Mouse (Mus musculus) layer of hippocampus, adult 2 months (tissue): Measurements from ENCODE around the gene Slc9a9. TPM values are rescaled to one million over a fixed set of nuclear protein-coding genes. Genes with fewer than 3 reads are reported as not detected.

Source experiments
- DNase-seq, 2 experiments: peaks; one replicate each; pipeline ENCODE4 v3.0.0; 2022; ENCODE audit warnings: low spot score in 2 of 2
- H3K27ac ChIP-seq: fragments of 200-600 bp; 2 replicates; pipeline ENCODE4 v1.8.1; 2022
- H3K4me3 ChIP-seq: fragments of 200-600 bp; 2 replicates; pipeline ENCODE4 v1.8.1; 2022; ENCODE audit warnings: mild to moderate bottlenecking
- CTCF ChIP-seq: fragments of 200-600 bp; conservative IDR thresholded peaks from 2 replicates; pipeline ENCODE4 v1.8.1; 2022; ENCODE audit warnings: antibody characterized with exemption, mild to moderate bottlenecking, moderate library complexity
- total RNA-seq, 2 experiments: library from RNA; stranded (reverse); gene quantifications; 2 replicates each; pipeline ENCODE4 v1.2.3; 2021

Slc9a9 gene
- total RNA-seq, 2 experiments from 2014 or later, result 18.3 to 19.4 TPM

DNA sequence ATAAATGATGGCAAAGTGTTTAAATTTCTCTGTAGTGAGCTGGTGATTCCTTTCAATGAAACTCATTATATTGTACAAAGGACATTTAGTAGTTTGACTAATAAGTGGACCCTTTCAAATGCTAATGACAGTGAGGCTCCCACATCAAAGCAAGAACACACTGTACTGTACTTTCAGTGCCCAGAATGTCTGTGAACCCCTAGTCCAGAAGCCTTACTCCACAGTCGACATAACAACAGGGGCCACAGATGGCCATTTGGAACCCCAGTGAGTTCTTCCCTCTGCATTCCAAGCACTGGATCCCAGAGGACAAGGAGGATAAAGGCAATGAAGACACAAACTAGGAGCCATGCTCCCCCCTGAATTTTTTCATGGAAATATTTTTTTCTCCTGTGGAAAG lies 299.4 kb downstream of the Slc9a9 start:
- TF ChIP-seq CTCF, result no peak
- peak overlapping the region; percentile 81 for H3K27ac ChIP-seq
- DNase-seq, result no peak
- H3K4me3 ChIP-seq, result no peak overlapping the region

DNA sequence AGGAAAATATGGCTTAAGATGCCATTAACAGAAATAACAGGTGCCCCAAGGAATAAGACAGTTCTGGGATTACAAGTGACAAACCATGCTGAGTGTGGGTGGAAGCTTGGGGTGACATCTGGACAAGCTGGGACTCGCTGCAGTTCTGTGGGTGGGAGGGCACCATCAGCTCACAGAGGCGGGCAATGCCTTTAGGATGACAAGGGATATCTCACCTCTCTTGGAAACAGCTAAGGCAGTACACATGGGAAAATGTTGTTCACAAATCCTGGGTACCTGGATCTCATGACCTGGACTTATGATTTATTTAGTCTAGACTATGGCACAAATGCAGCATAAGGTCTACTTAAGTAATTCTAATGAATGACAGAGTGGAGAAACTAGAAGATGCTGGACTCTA lies 302.3 kb downstream of the Slc9a9 start:
- peak; percentile 26 to 37 for DNase-seq
- no peak for TF ChIP-seq CTCF
- H3K27ac ChIP-seq, result peak overlapping the region; percentile 33; the same call in 1 of the 2 replicates
- no peak overlapping the region for H3K4me3 ChIP-seq

DNA sequence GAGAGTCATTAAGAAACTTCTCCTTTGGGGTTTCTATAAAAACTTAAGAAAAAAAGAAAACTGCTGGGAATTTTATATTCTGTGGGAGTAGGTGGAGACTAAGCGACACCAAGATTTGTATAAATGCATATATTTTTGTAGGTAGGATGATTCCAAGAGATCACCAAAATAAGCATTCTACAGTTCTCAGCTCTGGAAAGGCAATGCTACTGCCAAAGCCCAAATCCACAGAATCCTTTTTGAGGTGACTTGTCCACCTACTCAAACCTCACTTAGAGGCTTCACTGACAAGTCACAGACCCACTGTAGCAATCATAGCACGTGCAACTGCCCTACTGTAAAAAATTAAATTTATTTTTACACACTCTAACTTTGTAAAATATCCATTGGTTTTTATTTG lies 303.0 kb downstream of the Slc9a9 start:
- Histone ChIP-seq H3K4me3 (no peak overlapping the region), H3K27ac (no peak overlapping the region; the same call in 1 of the 2 replicates)
- no peak for TF ChIP-seq CTCF
- DNase-seq, result no peak

DNA sequence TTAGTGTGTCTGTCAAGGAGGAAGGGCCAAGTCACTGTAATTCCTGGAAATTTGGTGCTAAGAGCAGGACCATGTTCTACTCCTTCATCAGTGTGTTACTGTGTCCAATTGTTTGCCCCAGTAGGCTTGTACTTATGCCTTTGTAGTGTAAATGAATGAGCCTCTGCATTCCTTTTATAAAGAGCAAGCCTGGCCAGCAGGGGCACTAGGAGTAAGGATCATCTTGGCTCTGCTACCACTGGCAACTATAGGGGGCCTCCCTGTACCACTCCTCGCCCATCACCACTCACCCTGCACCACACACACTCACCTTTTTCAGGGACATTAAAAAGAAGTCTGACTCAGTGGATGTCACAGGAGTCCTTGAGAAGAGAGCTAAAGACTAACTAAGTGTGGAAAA lies 306.5 kb downstream of the Slc9a9 start:
- no peak for DNase-seq
- H3K4me3 ChIP-seq, result no peak overlapping the region
- no peak for TF ChIP-seq CTCF
- H3K27ac ChIP-seq, result no peak overlapping the region

DNA sequence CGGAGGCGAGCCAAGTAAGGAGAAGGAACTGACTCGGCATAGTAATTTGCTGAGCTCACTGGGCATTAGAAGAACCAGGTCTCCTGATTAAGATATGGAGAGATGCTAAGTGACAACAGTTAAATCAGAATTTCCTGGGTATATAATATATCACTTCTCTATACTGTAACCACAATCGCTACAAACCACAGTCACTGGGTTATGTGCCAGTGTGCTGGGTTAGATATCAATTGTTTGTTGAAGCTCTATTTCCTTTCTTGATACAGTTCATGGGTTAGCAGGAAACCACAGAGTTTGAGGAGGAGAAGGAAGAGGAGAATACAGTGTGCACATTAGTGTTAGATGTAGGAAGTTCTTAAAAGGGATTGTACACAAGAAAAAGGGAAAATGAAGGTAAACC lies 323.9 kb downstream of the Slc9a9 start:
- no peak for TF ChIP-seq CTCF
- no peak for DNase-seq
- Histone ChIP-seq H3K27ac (no peak overlapping the region), H3K4me3 (no peak overlapping the region)

DNA sequence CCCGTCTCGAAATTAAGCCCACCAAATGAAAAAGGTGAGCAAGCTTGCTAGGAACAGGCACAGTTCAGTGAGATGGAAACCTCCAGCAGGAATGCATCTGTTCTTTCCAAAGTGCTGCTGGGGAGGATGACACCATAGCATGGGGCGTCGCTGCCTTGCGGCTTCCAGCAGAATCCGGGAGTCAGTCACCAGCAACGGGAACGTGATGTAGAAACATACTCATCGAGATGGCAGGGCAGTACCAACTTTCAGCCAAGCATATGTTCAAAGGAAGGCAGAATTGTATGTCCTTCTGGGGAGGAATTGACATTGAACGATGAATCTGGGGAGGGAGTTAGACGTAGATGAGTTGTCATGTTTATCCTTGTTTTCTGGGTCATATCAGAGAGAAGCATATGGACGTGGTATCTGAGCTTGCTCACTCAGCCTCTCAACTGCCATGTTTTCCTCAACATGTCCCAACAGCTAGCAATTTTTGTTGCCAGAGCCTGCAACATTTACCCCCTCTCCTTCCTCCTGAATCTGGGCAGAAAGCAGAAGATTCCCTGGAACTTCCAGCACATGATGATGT lies 350.5 kb downstream of the Slc9a9 start:
- TF ChIP-seq CTCF, result no peak
- DNase-seq, result peak in 1 of 2 experiments; percentile 2
- H3K4me3 ChIP-seq, result no peak overlapping the region
- no peak overlapping the region for H3K27ac ChIP-seq

DNA sequence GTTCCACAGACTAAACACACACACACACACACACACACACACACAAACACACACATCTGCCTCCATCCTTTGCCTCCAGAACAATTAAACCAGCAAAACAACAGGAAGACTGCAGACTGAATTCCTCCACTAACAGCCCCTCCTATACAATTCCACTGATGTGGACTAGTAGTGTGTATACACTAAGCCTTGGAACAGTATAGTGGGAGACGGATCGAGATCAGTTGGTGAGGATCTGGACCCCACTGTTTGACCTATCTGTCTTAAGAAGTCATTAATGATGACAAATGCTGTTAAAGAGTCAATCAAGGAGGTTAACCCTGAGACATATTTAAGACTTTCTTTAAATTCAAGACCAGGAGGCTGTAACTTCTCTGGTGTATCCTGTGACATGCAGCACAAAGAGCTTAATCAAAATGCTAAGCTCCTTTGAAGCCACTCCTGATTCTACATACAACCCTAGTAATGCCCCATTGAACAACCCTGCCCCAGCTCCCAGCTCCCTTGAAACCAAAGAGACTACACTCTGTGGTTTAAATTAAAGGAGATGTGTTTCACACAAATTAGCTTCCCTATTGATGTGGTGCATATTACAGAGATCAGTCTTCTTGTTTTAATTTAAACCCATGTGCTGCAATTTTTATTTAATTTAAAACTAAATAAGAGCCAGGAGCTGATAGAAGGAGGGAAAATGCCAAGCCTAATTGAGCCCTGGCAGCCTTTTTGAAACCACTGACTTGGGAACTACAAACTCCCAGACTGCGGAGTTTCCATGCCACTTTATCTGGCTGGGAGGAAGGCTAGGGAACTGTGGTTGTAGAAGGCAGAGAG lies 364.6 kb downstream of the Slc9a9 start:
- Histone ChIP-seq H3K27ac (no peak overlapping the region), H3K4me3 (no peak overlapping the region)
- TF ChIP-seq CTCF, result no peak
- no peak for DNase-seq

DNA sequence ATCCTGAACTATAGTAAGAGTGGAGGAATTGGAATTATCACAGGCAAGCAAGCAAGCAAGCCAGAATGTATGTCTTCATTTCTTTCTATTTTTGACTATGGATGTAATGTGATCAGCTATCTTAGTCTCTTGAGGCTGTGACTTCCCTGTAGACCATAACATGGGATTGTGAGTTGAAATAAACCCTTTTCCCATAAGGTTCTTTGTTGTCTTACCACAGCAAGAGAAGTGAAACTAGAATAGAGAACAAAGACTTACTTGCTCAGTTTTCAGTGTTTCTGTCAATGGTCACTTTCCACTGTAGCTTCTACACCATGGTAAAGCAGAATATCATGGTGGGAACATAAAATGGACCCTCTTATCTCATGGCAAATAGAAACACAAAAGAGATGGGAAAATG lies 366.5 kb downstream of the Slc9a9 start:
- DNase-seq, result no peak
- no peak for TF ChIP-seq CTCF
- no peak overlapping the region for H3K4me3 ChIP-seq
- no peak overlapping the region for H3K27ac ChIP-seq

DNA sequence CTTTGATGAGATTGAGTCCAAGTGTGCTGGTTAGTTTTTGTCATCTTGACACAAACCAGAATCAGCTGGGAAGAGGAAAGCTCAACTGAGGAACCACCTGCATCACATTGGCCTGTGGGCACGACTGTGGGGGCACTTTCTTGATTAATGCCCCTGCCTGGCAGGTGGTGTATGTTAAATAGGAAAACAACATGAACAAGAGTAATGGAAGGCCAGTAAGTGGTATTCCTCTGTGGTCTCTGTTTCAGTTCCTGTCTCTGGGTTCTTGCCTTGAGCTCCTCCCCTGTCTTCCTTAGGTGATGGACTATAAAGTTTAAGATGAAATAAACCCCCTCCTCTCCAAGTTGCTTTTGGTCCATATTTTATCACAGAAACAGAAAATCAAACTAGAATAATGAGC lies 372.7 kb downstream of the Slc9a9 start:
- TF ChIP-seq CTCF, result no peak
- DNase-seq, result no peak
- H3K27ac ChIP-seq, result no peak overlapping the region
- no peak overlapping the region for H3K4me3 ChIP-seq

DNA sequence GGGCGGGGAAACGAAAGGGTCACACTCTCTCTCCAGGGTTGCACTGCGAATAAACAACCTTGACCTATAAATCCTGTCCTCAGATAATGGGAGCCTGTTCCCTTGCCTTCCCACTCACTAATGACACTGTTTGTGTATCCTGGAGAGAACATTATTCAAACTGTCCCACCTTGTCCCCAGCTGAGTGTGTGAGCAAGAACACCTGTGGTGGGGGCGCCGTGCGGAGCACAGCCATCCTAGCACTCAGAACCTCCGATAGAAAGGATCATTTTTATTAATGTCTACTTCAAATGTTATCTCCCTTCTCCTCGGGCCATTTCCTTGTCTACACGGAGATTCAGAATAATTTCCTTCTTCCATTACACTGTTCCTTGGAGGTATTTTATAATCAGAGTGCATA lies 382.5 kb downstream of the Slc9a9 start:
- no peak overlapping the region for H3K27ac ChIP-seq
- TF ChIP-seq CTCF, result no peak
- no peak for DNase-seq
- H3K4me3 ChIP-seq, result no peak overlapping the region

DNA sequence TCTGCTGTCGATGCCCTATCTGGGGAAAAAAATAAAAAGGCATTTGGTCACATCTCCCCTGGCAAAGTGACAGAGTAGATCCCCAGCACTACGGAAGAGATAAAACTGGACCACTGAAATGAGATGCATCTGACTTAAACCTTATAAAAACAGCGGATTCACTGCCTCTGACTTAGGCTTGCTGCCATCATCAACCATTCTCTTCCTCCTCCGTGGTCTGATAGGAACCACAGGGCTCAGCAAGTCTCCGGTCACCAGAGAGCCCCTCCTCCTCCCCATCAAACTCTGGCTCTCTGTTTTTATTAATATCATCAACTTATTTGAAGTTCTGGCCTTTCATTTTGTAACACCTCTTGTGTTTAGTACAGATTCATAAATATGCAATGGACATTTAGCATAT lies 383.5 kb downstream of the Slc9a9 start:
- H3K27ac ChIP-seq, result no peak overlapping the region
- DNase-seq, result no peak
- TF ChIP-seq CTCF, result no peak

DNA sequence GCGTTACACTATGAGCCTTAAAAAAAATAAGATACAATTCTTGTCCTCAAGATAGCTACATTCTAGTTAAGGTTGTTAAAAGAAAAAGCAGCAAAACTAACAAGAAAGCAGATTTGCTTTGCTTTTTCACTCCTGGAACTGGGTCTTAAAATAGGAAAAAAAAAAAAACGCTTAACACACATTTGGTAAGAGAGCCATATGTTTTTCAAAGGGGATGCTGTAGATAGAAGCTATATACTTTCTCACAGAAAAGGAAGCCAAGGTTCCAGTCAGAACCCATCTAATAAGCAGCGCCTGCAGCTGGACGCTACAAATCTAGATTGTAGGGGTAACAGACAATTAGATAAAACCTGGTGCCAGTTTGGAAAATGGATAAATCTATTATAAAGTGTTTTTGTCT lies 386.1 kb downstream of the Slc9a9 start:
- no peak for TF ChIP-seq CTCF
- H3K4me3 ChIP-seq, result no peak overlapping the region
- no peak for DNase-seq
- H3K27ac ChIP-seq, result no peak overlapping the region

More for the DNA sequence above, 383.5 kb downstream of the Slc9a9 start:
- no peak overlapping the region for H3K4me3 ChIP-seq

DNA sequence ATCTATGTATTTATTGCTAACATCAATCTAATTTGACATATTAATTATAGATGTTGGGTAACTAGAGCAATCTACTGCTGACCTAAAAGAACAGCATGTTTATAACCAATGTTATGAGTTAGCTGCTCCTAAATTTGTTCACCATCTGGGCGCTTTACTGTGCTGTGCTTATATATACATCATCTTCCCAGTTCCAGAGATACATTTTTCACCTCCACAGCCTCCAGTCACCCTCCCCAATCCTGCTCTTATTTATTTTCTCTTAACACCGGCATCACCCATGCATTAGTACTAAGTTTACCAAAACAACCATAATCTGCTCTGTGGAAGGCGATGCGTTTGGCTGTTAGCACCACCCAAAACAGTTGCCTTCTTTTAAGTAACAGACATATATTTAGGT lies 391.0 kb downstream of the Slc9a9 start:
- Histone ChIP-seq H3K4me3 (no peak overlapping the region), H3K27ac (no peak overlapping the region)
- TF ChIP-seq CTCF, result no peak
- DNase-seq, result no peak

DNA sequence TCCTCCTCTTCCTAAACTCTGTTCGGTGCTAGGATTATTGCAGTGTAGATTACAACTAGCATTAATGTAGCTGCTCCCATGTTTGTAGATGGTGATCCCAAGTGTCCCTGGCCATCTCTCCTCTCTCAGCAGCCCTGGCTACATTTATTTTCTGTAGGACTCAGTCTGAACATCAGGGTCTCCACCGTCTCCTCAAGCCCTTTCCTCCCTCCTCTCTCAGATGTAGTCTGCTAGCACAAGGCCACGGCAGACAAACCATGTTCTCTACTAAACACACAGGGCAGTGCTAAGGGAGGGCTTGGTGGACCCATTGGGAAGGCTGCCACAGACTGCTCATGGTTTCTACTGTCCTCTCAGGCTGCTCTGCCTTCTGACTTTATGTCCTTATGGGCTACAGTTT lies 397.3 kb downstream of the Slc9a9 start:
- TF ChIP-seq CTCF, result no peak
- DNase-seq, result no peak
- Histone ChIP-seq H3K4me3 (no peak overlapping the region), H3K27ac (0 out of 2 replicates have a peak overlapping the region, but pooled peaks have one; percentile 28)
